Mouse (Mus musculus): Measurements from ENCODE around the gene Ccnf.

Gene Ccnf

DNA sequence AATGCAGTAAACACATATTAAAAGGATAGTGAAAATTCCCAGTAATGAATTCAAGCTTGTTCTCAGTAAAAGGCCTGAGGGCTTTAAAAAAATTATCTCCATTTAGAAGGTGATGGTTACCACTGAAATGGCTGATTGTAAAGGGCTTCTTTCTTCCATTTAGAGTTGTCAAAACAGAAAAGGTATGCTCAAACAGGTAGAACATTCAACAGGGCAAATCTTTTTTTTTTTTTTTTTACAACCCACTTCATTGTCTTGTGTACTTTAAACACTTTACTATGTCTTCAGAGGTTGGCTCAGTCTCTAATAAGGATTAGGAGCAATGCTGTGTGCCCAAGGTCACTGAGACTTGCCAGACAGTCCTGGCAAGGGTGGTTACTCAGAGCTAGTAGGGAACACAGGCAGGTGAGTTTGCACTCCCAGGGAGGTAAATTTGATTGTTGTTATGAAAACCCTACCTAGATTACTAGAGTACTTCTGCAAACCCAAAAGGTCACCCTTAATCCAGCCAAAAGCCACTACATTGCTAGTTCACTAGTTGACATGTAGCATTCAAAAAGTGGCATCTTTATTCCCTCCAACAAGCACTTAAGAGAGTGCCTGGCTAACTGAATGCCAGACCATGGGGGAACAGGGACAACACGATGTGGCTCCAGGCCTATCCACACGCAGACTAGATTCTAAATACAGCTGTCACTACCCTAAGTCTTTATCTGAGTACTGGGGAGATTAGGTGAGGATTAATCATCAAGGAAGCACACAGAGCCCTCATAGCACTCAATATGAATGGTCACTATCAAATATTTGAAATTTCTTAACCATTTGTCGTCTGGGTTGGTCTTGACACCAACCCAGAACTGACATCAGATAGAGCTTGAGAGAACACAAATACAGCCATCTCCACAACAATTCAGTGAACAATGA is 47.4 kb downstream of the Ccnf start:
- no peak for DNase-seq (ENCODE audit: low read depth, low spot score)

DNA sequence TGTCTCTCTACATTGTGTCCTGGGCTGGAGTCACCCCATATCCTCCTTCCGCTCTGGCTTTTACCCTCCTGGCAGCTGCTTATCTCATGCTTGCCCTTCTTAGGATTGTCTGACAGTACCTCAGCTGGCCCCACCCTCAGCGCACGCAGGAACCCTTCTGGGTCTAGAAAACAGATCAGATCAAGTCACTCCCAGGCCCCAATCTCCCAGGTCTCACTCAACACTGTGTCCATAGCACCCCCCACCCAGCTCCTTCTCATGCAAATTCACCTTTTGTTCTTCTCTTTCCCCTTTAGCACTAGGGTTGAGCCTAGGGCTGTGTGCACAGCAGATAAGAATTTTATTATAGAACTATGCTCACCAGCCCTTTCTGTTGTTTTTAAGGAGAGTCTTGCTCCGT is 48.2 kb downstream of the Ccnf start:
- no peak for DNase-seq (ENCODE audit: low read depth, low spot score)

- DNase-seq (ENCODE audit: low read depth, low spot score) = no peak
These were observed 50.2 kb downstream of the Ccnf start for GRCm38 (mm10) chr17:24201092-24201491.

DNA sequence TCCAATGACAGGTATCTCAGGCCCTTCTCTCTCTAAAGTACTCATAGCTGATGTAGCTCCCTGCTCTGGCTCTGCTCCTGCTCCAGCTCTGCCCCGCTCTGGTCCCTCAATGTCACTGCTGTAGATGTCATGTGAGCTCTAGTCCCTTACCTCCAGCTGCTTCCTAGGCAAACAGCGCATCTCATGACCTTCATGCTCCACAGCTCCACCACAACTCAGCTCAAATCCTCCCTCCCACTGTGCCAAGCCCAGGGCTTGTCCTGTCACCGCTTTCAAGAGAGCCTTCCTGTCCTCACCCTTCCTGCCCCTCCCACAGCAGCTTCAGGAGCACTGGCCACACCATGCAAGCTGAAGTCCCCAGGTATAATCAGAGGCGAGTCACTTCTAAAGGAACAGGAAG is 51.5 kb downstream of the Ccnf start:
- no peak for DNase-seq (ENCODE audit: low read depth, low spot score)

GRCm38 (mm10) chr17:24199252-24199651 is 52.0 kb downstream of the Ccnf start:
- no peak for DNase-seq (ENCODE audit: low read depth, low spot score)

DNA sequence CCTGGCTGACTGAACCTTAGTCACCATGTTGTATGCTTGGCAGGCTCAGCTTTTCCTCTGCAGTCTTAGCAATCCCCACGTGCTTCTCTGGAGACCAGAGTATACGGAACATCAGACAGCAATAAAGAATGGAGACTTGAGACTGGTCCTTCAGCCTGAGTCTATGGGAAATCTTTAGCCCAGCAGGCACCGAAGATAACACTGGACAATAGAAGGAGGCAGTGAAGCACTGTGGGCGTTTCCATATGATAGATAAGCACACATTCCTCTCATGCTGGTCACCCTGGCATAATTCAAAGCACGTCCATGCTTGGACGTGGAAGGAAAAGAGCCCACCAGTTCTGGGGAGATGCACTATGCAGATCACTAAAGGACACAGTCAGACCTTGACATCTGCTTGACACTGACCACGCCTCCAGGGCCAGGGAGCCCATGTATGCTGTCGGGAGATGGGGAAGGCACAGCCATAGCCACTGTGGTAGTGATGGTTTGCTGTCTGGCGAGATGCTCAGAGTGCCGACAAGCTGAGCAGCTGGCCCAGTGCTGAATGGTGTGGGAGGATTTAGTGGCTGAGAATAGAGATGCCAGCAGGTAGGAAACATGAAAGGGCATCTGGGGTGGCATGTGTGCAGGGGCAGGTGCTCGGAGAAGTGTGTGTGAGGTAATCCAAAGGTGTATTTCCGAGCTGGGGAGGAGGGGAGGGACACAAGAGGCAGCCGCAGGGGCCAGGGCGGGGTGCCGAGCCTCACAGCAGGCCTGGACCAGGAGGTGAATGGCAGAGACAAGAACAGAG is 54.1 kb downstream of the Ccnf start:
- DNase-seq (ENCODE audit: low read depth, low spot score) = no peak

DNA sequence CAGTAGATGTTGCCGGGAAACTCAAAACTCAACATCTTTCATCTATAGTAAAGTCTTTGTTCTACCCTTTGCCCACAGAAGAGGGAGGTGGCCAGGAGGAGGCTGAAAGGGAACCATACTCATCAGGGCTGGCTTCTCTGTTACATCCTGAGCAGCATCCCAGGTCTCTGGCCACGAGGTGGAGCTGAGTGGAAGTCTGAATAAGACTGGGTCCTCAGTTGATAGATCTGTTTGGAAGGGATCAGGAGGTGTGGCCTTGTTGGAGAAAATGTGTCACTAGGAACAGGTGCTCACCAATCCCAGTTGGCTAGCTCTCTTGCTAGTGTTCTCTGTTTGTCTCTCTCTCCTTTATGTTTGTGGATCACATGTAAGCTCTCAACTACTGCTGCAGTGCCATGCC is 55.9 kb downstream of the Ccnf start:
- no peak for DNase-seq (ENCODE audit: low read depth, low spot score)

GRCm38 (mm10) chr17:24193769-24194168 is 57.5 kb downstream of the Ccnf start:
- no peak for DNase-seq (ENCODE audit: low read depth, low spot score)

- DNase-seq (ENCODE audit: low read depth, low spot score) = no peak
These were observed 58.0 kb downstream of the Ccnf start for GRCm38 (mm10) chr17:24193268-24193667.

- no peak for DNase-seq (ENCODE audit: low read depth, low spot score)
These were observed 58.4 kb downstream of the Ccnf start for GRCm38 (mm10) chr17:24192848-24193247.

GRCm38 (mm10) chr17:24191481-24191880 is 59.8 kb downstream of the Ccnf start:
- DNase-seq (ENCODE audit: low read depth, low spot score) = peak; percentile 77

GRCm38 (mm10) chr17:24190934-24191333 is 60.4 kb downstream of the Ccnf start:
- DNase-seq (ENCODE audit: low read depth, low spot score) = no peak

DNA sequence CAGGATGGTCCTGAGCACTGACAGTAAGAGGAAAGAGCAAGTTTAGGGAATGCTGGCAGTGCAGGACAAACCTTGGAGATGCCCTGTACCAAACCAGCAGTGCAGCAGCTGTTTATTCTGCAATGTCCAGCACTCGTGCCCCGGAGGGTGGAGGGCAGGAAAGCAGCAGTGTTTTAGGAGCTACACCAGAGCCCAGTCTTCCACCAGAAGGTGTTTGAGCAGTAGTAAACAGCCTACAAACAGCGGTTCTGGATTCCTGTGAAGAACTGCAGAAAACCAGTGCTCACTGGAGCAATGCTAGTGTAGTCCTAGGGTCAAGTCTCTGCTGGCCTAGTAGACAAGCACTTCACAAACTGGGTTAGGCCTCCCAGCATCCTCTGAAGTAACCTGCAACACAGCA is 77.0 kb downstream of the Ccnf start:
- DNase-seq (ENCODE audit: low read depth, low spot score) = no peak

DNA sequence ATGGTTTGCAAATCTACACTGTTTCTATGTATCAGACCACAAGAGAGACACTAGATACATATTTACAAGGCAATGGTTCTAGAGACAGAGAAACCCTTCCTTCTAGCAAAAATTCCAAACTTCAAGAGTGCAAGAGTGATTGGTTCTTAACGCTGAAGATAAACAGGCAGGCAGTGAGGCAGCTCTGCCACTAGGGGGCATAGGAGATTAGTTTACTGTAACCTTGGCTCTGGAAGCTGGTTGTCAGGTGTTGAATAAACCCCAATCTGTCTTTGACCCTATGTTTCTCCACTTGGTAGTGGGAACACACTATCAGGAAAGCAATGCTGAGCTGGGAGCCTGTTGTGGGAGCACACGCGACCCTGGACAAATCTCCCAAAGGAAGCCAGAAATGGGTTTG is 77.9 kb downstream of the Ccnf start:
- peak; percentile 66 for DNase-seq (ENCODE audit: low read depth, low spot score)

Measured in skeletal muscle tissue, adult 2 months (tissue).